Mouse (Mus musculus) myocyte (in vitro differentiated cells): ENCODE measurements around the gene Npsr1. TPM values are rescaled to one million over a fixed set of nuclear protein-coding genes. Genes with fewer than 3 reads are reported as not detected.

Experiments
- H3K27me3 ChIP-seq: one replicate; pipeline ENCODE4 v1.6.1; 2011; ENCODE audit not compliant: control insufficient read depth, insufficient read depth, insufficient read length
- H3K36me3 ChIP-seq: one replicate; pipeline ENCODE4 v1.6.1; 2011; ENCODE audit not compliant: control insufficient read depth, insufficient read depth
- H3K4me2 ChIP-seq: one replicate; pipeline ENCODE4 v1.6.1; 2011; ENCODE audit warnings: low read depth, control low read depth
- H3K4me3 ChIP-seq: one replicate; pipeline ENCODE4 v1.5.1; 2011; ENCODE audit warnings: mild to moderate bottlenecking, control low read depth, moderate library complexity
- H3K79me2 ChIP-seq: one replicate; pipeline ENCODE4 v1.6.1; 2011; ENCODE audit not compliant: control insufficient read depth, insufficient read depth
- H3ac ChIP-seq: one replicate; pipeline ENCODE4 v1.6.1; 2011; ENCODE audit not compliant: control insufficient read depth, insufficient read length
- CEBPB ChIP-seq: IDR thresholded peaks from 2 replicates; pipeline ENCODE4 v1.6.1; 2011; ENCODE audit warnings: mild to moderate bottlenecking, moderate library complexity; ENCODE audit not compliant: poor library complexity, insufficient read depth, severe bottlenecking
- E2F4 ChIP-seq: IDR thresholded peaks from one replicate; pipeline ENCODE4 v1.6.1; 2011; ENCODE audit warnings: mild to moderate bottlenecking, control low read depth, moderate library complexity; ENCODE audit not compliant: insufficient read depth
- MAX ChIP-seq: IDR thresholded peaks from one replicate; pipeline ENCODE4 v1.6.1; 2011; ENCODE audit warnings: low read depth, mild to moderate bottlenecking, control low read depth
- MYOD1 ChIP-seq, 3 experiments: IDR thresholded peaks; one replicate each; pipeline ENCODE4 v1.6.1; 2011; ENCODE audit warnings: control low read depth in 2 of 3, low read depth in 2 of 3, mild to moderate bottlenecking in 2 of 3, moderate library complexity in 1 of 3; ENCODE audit not compliant: insufficient read length in 2 of 3, control insufficient read depth in 1 of 3
- MYOG ChIP-seq, 3 experiments: IDR thresholded peaks; one replicate each; pipeline ENCODE4 v1.6.1; 2011; ENCODE audit warnings: control low read depth in 2 of 3, low read depth in 2 of 3, mild to moderate bottlenecking in 2 of 3; ENCODE audit not compliant: insufficient read length in 2 of 3, control insufficient read depth in 1 of 3, insufficient read depth in 1 of 3
- POLR2A ChIP-seq: IDR thresholded peaks from one replicate; pipeline ENCODE4 v1.6.1; 2011; ENCODE audit warnings: low read depth, mild to moderate bottlenecking, control low read depth, moderate library complexity; ENCODE audit not compliant: insufficient read length
- POLR2AphosphoS2 ChIP-seq: IDR thresholded peaks from one replicate; pipeline ENCODE4 v1.6.1; 2011; ENCODE audit warnings: low read depth, control low read depth; ENCODE audit not compliant: insufficient read length
- REST ChIP-seq: IDR thresholded peaks from one replicate; pipeline ENCODE4 v1.6.1; 2011; ENCODE audit warnings: mild to moderate bottlenecking, control low read depth, moderate library complexity; ENCODE audit not compliant: insufficient read depth, insufficient read length
- SRF ChIP-seq: IDR thresholded peaks from one replicate; pipeline ENCODE4 v1.6.1; 2011; ENCODE audit warnings: low read depth; ENCODE audit not compliant: control insufficient read depth, insufficient read length
- TCF12 ChIP-seq: IDR thresholded peaks from one replicate; pipeline ENCODE4 v1.6.1; 2011; ENCODE audit warnings: mild to moderate bottlenecking, control low read depth; ENCODE audit not compliant: poor library complexity, insufficient read depth, severe bottlenecking
- TCF3 ChIP-seq: IDR thresholded peaks from one replicate; pipeline ENCODE4 v1.6.1; 2011; ENCODE audit warnings: low read depth, control low read depth; ENCODE audit not compliant: insufficient read length
- USF1 ChIP-seq: IDR thresholded peaks from one replicate; pipeline ENCODE4 v1.6.1; 2011; ENCODE audit warnings: low read depth, mild to moderate bottlenecking, control low read depth, moderate library complexity
- polyA plus RNA-seq: library from polyadenylated mRNA; unstranded; fragments of >200 nt; fragmentation: generic; extraction: Trizol; gene quantifications from one replicate; pipeline ENCODE4 v1.2.1, GENCODE M21; 2012; ENCODE audit warnings: missing spikeins

Gene Npsr1
- polyA plus RNA-seq, 1 experiment: not detected

DNA sequence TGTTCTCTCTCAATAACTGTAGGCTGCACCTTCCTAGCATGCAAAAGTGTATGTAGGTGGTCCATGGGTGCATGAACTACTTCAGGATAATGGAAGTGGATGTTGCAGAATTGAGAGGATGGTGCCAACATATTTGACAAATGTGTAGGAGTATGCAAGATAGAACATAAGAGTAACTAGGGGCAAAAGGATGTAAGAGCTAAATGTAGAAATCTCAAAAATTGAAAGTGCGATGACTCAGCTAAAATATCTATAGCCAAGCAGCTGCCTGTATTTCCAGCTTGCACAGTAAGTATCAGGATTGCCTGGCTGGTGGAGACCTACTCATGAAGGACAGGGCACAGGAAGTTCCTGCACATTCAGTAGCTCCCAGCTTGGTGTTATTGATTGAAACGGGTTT lies 46.5 kb downstream of the Npsr1 start:
- Histone ChIP-seq H3K27me3 (no peaks in the 10 kb centered on the region), H3K36me3 (no peaks in the 10 kb centered on the region), H3ac (no peak overlapping the region), H3K4me3 (no peak overlapping the region), H3K79me2 (no peaks in the 10 kb centered on the region), H3K4me2 (no peak overlapping the region)
- TF ChIP-seq CEBPB (no peak), MYOD1 (IDR thresholded peaks at IDR 0.05; ENCODE audit: control insufficient read depth in 1 of 3, insufficient read length in 2 of 3, low read depth in 2 of 3) (no peak), POLR2A (no peak), E2F4 (no peak), REST (no peak), MAX (no peak), MYOG (IDR thresholded peaks at IDR 0.05; ENCODE audit: control insufficient read depth in 1 of 3, insufficient read depth in 1 of 3, insufficient read length in 2 of 3, low read depth in 2 of 3) (no peak), TCF3 (no peak), TCF12 (no peak), POLR2AphosphoS2 (no peak), SRF (no peak), USF1 (no peak)

DNA sequence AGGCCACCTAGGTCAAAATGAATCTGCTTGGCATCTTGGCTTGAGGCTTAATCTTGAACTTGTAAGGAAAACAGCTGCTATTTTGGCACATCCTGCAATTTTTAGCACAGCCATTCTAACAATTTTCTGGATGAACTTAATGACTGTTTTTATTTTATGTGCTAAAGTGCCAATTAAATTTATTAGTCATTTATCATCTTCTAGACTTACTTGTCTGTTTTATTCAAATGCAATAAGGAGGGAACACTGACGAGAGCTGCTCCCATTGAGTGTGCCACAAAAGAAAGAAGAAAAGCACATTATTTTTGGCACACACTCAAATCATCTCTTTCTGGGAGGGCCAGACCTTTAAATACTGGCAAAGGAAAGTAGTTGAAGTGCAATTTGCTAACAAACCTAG lies 59.4 kb downstream of the Npsr1 start:
- Histone ChIP-seq H3K4me3 (no peak overlapping the region), H3K79me2 (no peaks in the 10 kb centered on the region), H3K27me3 (no peaks in the 10 kb centered on the region), H3K4me2 (no peak overlapping the region), H3K36me3 (no peaks in the 10 kb centered on the region), H3ac (no peak overlapping the region)
- no peak for TF ChIP-seq POLR2A
- no peak for TF ChIP-seq TCF3
- no peak for TF ChIP-seq MYOD1 (IDR thresholded peaks at IDR 0.05; ENCODE audit: control insufficient read depth in 1 of 3, insufficient read length in 2 of 3, low read depth in 2 of 3)
- TF ChIP-seq USF1: no peak
- TF ChIP-seq SRF: no peak
- no peak for TF ChIP-seq CEBPB
- no peak for TF ChIP-seq REST
- no peak for TF ChIP-seq POLR2AphosphoS2
- no peak for TF ChIP-seq E2F4
- no peak for TF ChIP-seq TCF12
- TF ChIP-seq MYOG (IDR thresholded peaks at IDR 0.05; ENCODE audit: control insufficient read depth in 1 of 3, insufficient read depth in 1 of 3, insufficient read length in 2 of 3, low read depth in 2 of 3): no peak
- TF ChIP-seq MAX: no peak

DNA sequence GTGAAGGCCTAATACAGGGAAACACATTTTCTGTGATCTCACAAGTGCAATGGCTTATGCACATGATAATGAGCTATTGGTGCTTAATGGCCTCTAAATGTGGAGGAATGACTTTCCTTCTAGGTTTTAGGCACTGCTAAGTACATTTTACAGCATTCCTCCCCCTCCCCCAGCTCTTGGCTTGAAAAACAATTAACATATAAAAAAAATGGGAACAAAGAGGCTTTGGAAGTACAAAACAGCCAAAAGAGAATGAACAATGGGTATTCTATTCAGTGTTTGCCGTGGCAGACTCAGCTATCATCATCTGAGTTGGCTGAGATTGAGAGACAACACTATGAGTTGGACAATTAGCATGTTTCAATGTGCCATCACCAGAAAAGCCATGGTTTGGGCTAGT lies 62.6 kb downstream of the Npsr1 start:
- Histone ChIP-seq H3K4me3 (no peak overlapping the region), H3K27me3 (no peaks in the 10 kb centered on the region), H3K79me2 (no peaks in the 10 kb centered on the region), H3K36me3 (no peaks in the 10 kb centered on the region), H3ac (no peak overlapping the region), H3K4me2 (no peak overlapping the region)
- TF ChIP-seq CEBPB: no peak
- TF ChIP-seq POLR2A: no peak
- TF ChIP-seq SRF: no peak
- no peak for TF ChIP-seq USF1
- TF ChIP-seq POLR2AphosphoS2: no peak
- no peak for TF ChIP-seq E2F4
- no peak for TF ChIP-seq REST
- no peak for TF ChIP-seq MYOD1 (IDR thresholded peaks at IDR 0.05; ENCODE audit: control insufficient read depth in 1 of 3, insufficient read length in 2 of 3, low read depth in 2 of 3)
- no peak for TF ChIP-seq MAX
- TF ChIP-seq TCF12: no peak
- TF ChIP-seq MYOG (IDR thresholded peaks at IDR 0.05; ENCODE audit: control insufficient read depth in 1 of 3, insufficient read depth in 1 of 3, insufficient read length in 2 of 3, low read depth in 2 of 3): no peak
- no peak for TF ChIP-seq TCF3

DNA sequence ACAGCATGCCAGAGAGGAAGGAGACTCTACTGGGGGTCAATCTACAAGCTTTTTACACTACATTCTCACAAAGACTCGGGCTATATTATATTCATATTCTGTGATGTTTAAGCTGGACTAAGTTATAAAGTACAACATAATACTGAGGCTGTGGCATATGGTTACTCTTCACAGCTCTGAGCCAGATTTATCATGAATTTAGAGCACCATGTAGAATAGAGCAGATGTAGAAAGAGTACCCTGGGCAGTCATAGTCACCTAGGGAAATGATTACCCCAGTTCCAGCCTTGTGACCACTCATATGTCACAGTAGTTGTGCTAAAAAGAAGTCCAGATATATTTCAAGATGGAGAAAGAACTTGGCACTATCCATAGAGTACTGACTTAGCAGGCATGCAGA lies 70.7 kb downstream of the Npsr1 start:
- no peak overlapping the region for H3ac ChIP-seq
- no peak overlapping the region for H3K4me3 ChIP-seq
- H3K79me2 ChIP-seq: no peaks in the 10 kb centered on the region
- H3K27me3 ChIP-seq: no peaks in the 10 kb centered on the region
- H3K4me2 ChIP-seq: no peak overlapping the region
- no peaks in the 10 kb centered on the region for H3K36me3 ChIP-seq
- TF ChIP-seq E2F4 (no peak), MAX (no peak), MYOG (IDR thresholded peaks at IDR 0.05; ENCODE audit: control insufficient read depth in 1 of 3, insufficient read depth in 1 of 3, insufficient read length in 2 of 3, low read depth in 2 of 3) (no peak), CEBPB (no peak), POLR2A (no peak), POLR2AphosphoS2 (no peak), SRF (no peak), USF1 (no peak), MYOD1 (IDR thresholded peaks at IDR 0.05; ENCODE audit: control insufficient read depth in 1 of 3, insufficient read length in 2 of 3, low read depth in 2 of 3) (no peak), REST (no peak), TCF3 (no peak), TCF12 (no peak)
